Mouse (Mus musculus) hindbrain, embryonic 10.5 days (tissue): ENCODE data around the gene Heatr6. TPM values are rescaled to one million over a fixed set of nuclear protein-coding genes. Genes with fewer than 3 reads are reported as not detected.

ENCODE experiments used
- DNase-seq: peaks from one replicate; pipeline ENCODE4 v3.0.0-alpha.2; 2017; ENCODE audit warnings: low spot score
- H3K27ac ChIP-seq: fragments of 300-500 bp; sonication (generic); 2 replicates; pipeline ENCODE4 v1.5.1; 2016; ENCODE audit warnings: mild to moderate bottlenecking, moderate library complexity
- H3K27me3 ChIP-seq: fragments of 300-500 bp; sonication (generic); 2 replicates; pipeline ENCODE4 v1.6.1; 2016; ENCODE audit warnings: mild to moderate bottlenecking; ENCODE audit not compliant: poor library complexity, insufficient read depth, severe bottlenecking
- H3K36me3 ChIP-seq: fragments of 300-500 bp; sonication (generic); 2 replicates; pipeline ENCODE4 v1.6.1; 2016; ENCODE audit warnings: mild to moderate bottlenecking, moderate library complexity
- H3K4me1 ChIP-seq: fragments of 300-500 bp; sonication (generic); replicated peaks from 2 replicates; pipeline ENCODE4 v1.6.1; 2016; ENCODE audit warnings: mild to moderate bottlenecking
- H3K4me3 ChIP-seq: fragments of 300-500 bp; sonication (generic); 2 replicates; pipeline ENCODE4 v1.5.1; 2016; ENCODE audit warnings: mild to moderate bottlenecking, moderate library complexity
- H3K9me3 ChIP-seq: fragments of 300-500 bp; sonication (generic); 2 replicates; pipeline ENCODE4 v1.6.1; 2016; ENCODE audit warnings: mild to moderate bottlenecking, moderate library complexity
- WGBS: fragments of 180-500 bp; shearing (Covaris S2); methylation state at CpG from one replicate; pipeline ENCODE4 v1.1.7; 2016; 5-methylcytosine and 5-hydroxymethylcytosine counted together
- polyA plus RNA-seq: library from polyadenylated mRNA; unstranded; fragments of >200 nt; fragmentation: Nextera tagmentation; extraction: Ambion mirVana; gene quantifications from 2 replicates; pipeline ENCODE4 v1.2.1, GENCODE M21; 2016

The Heatr6 gene
- polyA plus RNA-seq, 1 experiment from 2014 or later = 30.0 TPM

- no peak overlapping the region for H3K4me3 ChIP-seq
- H3K36me3 ChIP-seq = no peaks in the 10 kb centered on the region
- H3K9me3 ChIP-seq = no peaks in the 10 kb centered on the region
- DNase-seq = no peak
- no peak overlapping the region for H3K27ac ChIP-seq
- H3K27me3 ChIP-seq = no peaks in the 10 kb centered on the region
- H3K4me1 ChIP-seq = no peaks in the 10 kb centered on the region
- WGBS = 85% methylated on average over 14 of the region's 14 CpGs
These were observed 39.8 kb downstream of the Heatr6 start for GRCm38 (mm10) chr11:83793264-83793663.

- Histone ChIP-seq H3K4me3 (no peak overlapping the region), H3K9me3 (no peaks in the 10 kb centered on the region), H3K36me3 (no peaks in the 10 kb centered on the region), H3K27me3 (no peaks in the 10 kb centered on the region), H3K4me1 (no peaks in the 10 kb centered on the region), H3K27ac (no peak overlapping the region)
- DNase-seq = no peak
- 88% methylated on average over 6 of the region's 6 CpGs for WGBS
These were observed 42.6 kb downstream of the Heatr6 start for GRCm38 (mm10) chr11:83796112-83796511.

GRCm38 (mm10) chr11:83796980-83797608 lies 43.6 kb downstream of the Heatr6 start:
- no peak for DNase-seq
- Histone ChIP-seq H3K9me3 (no peaks in the 10 kb centered on the region), H3K27me3 (no peaks in the 10 kb centered on the region), H3K27ac (no peak overlapping the region), H3K36me3 (no peaks in the 10 kb centered on the region), H3K4me1 (no peaks in the 10 kb centered on the region), H3K4me3 (no peak overlapping the region)
- 77% methylated on average over 10 of the region's 10 CpGs for WGBS

- no peak overlapping the region for H3K4me3 ChIP-seq
- H3K27me3 ChIP-seq = no peaks in the 10 kb centered on the region
- no peak overlapping the region for H3K27ac ChIP-seq
- WGBS = 68% methylated on average over 12 of the region's 12 CpGs
- DNase-seq = no peak
- peaks cover 4% of the 10 kb centered on the region; the same call in 1 of the 2 replicates for H3K4me1 ChIP-seq
- no peaks in the 10 kb centered on the region for H3K36me3 ChIP-seq
- H3K9me3 ChIP-seq = no peaks in the 10 kb centered on the region
These were observed 46.5 kb downstream of the Heatr6 start for GRCm38 (mm10) chr11:83799871-83800430.

GRCm38 (mm10) chr11:83802166-83802565 lies 48.7 kb downstream of the Heatr6 start:
- Histone ChIP-seq H3K27me3 (no peaks in the 10 kb centered on the region), H3K9me3 (no peaks in the 10 kb centered on the region), H3K4me3 (no peak overlapping the region), H3K4me1 (peaks cover 4% of the 10 kb centered on the region; the same call in 1 of the 2 replicates), H3K27ac (no peak overlapping the region), H3K36me3 (no peaks in the 10 kb centered on the region)
- 70% methylated on average over 8 of the region's 8 CpGs for WGBS
- DNase-seq = peak; percentile 16

- H3K27me3 ChIP-seq = no peaks in the 10 kb centered on the region
- H3K9me3 ChIP-seq = no peaks in the 10 kb centered on the region
- H3K36me3 ChIP-seq = no peaks in the 10 kb centered on the region
- no peak overlapping the region for H3K4me3 ChIP-seq
- peaks cover 4% of the 10 kb centered on the region; the same call in 1 of the 2 replicates for H3K4me1 ChIP-seq
- DNase-seq = no peak
- no peak overlapping the region for H3K27ac ChIP-seq
- 91% methylated on average over 4 of the region's 4 CpGs for WGBS
These were observed 49.1 kb downstream of the Heatr6 start for GRCm38 (mm10) chr11:83802581-83802980.

GRCm38 (mm10) chr11:83810441-83810840 lies 56.9 kb downstream of the Heatr6 start:
- H3K27ac ChIP-seq = no peak overlapping the region
- H3K4me3 ChIP-seq = no peak overlapping the region
- H3K4me1 ChIP-seq = no peaks in the 10 kb centered on the region; the same call in 1 of the 2 replicates
- no peaks in the 10 kb centered on the region for H3K9me3 ChIP-seq
- H3K36me3 ChIP-seq = no peaks in the 10 kb centered on the region
- H3K27me3 ChIP-seq = no peaks in the 10 kb centered on the region
- no peak for DNase-seq
- WGBS = 79% methylated on average over 8 of the region's 8 CpGs

- DNase-seq = no peak
- Histone ChIP-seq H3K27ac (no peak overlapping the region), H3K9me3 (no peaks in the 10 kb centered on the region), H3K4me1 (peaks cover 2% of the 10 kb centered on the region; the same call in 1 of the 2 replicates), H3K27me3 (0 out of 2 replicates have a peak, but pooled peaks cover 6% of the 10 kb centered on the region), H3K36me3 (no peaks in the 10 kb centered on the region), H3K4me3 (no peak overlapping the region)
- WGBS = 83% methylated on average over 5 of the region's 5 CpGs
These were observed 61.7 kb downstream of the Heatr6 start for GRCm38 (mm10) chr11:83815191-83815590.

- H3K4me3 ChIP-seq = no peak overlapping the region
- DNase-seq = peak; percentile 63
- 12% methylated on average over 9 of the region's 9 CpGs for WGBS
- no peaks in the 10 kb centered on the region for H3K36me3 ChIP-seq
- H3K27ac ChIP-seq = no peak overlapping the region
- 0 out of 2 replicates have a peak, but pooled peaks cover 2% of the 10 kb centered on the region for H3K4me1 ChIP-seq
- 0 out of 2 replicates have a peak, but pooled peaks cover 6% of the 10 kb centered on the region for H3K27me3 ChIP-seq
- no peaks in the 10 kb centered on the region for H3K9me3 ChIP-seq
These were observed 62.1 kb downstream of the Heatr6 start for GRCm38 (mm10) chr11:83815628-83816027.

- H3K27me3 ChIP-seq = 0 out of 2 replicates have a peak, but pooled peaks cover 6% of the 10 kb centered on the region
- no peaks in the 10 kb centered on the region for H3K9me3 ChIP-seq
- DNase-seq = no peak
- H3K36me3 ChIP-seq = no peaks in the 10 kb centered on the region
- WGBS = 76% methylated on average over 6 of the region's 6 CpGs
- no peak overlapping the region for H3K4me3 ChIP-seq
- no peak overlapping the region for H3K27ac ChIP-seq
- 0 out of 2 replicates have a peak, but pooled peaks cover 2% of the 10 kb centered on the region for H3K4me1 ChIP-seq
These were observed 63.6 kb downstream of the Heatr6 start for GRCm38 (mm10) chr11:83817048-83817447.

- WGBS = 78% methylated on average over 4 of the region's 4 CpGs
- Histone ChIP-seq H3K36me3 (no peaks in the 10 kb centered on the region), H3K4me3 (no peak overlapping the region), H3K27me3 (0 out of 2 replicates have a peak, but pooled peaks cover 6% of the 10 kb centered on the region), H3K4me1 (0 out of 2 replicates have a peak, but pooled peaks cover 2% of the 10 kb centered on the region), H3K9me3 (no peaks in the 10 kb centered on the region), H3K27ac (no peak overlapping the region)
- DNase-seq = no peak
These were observed 64.5 kb downstream of the Heatr6 start for GRCm38 (mm10) chr11:83817994-83818393.

GRCm38 (mm10) chr11:83818591-83819127 lies 65.2 kb downstream of the Heatr6 start:
- Histone ChIP-seq H3K36me3 (no peaks in the 10 kb centered on the region), H3K4me1 (0 out of 2 replicates have a peak, but pooled peaks cover 2% of the 10 kb centered on the region), H3K27ac (no peak overlapping the region), H3K27me3 (0 out of 2 replicates have a peak, but pooled peaks cover 6% of the 10 kb centered on the region), H3K4me3 (no peak overlapping the region), H3K9me3 (no peaks in the 10 kb centered on the region)
- no peak for DNase-seq
- 65% methylated on average over 9 of the region's 9 CpGs for WGBS
